Mouse (Mus musculus): ENCODE results near the gene Tsr3. TPM values are rescaled to one million over a fixed set of nuclear protein-coding genes. Genes with fewer than 3 reads are reported as not detected.
A peak's percentile ranks its signal among the peaks of the same experiment; 100 is the strongest.

The Tsr3 gene
- total and polyA plus RNA-seq, 3 experiments: 35.2 to 50.5 TPM; not detected in 1

DNA sequence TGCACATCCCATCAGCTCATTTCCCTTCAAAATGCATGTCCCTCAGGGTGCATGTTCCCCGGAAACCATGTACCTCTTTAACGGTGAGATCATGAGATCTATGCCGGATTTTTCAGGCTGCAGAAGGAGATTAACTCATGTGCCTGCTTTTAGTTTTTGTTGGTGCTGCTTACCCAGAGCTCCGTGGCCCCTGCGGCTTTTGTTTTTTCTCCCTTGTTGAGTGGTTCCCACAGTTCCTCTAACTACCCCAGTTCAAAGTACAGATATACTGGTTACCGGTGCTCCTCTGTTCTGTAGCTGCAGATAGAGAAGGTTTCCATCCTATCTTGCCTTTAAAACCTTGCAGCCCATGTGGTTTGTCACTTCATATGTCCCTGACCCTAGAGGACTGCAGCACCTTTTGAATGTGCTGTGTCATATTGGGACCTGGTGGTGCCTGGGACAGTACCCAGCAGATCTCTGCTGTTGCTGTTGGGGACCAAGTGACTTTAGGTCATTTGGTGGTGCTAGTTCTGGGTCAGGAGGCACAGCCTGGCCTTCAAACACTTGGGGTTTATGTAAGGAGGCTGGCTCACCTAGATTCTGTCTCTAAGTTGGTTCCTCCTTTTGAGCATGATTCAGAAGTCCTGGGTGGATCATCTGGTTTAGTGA lies 16.9 kb upstream of the Tsr3 start:
- peaks cover 35% of the 10 kb centered on the region for H3K79me2 ChIP-seq (ENCODE audit: control insufficient read depth, insufficient read depth, low read length, poor library complexity)
- no peaks in the 10 kb centered on the region for H3K27me3 ChIP-seq (ENCODE audit: control insufficient read depth in 1 of 2, insufficient read depth in 2 of 2, low read length in 2 of 2)
- peak overlapping the region; percentile 92 for H3K27ac ChIP-seq (ENCODE audit: control insufficient read depth, low read depth, low read length)
- TF ChIP-seq TCF12 (IDR thresholded peaks at IDR 0.05; ENCODE audit: low read depth, low read length) (peak; percentile 64), MXI1 (IDR thresholded peaks at IDR 0.05; ENCODE audit: low read depth, low read length) (peak; percentile 74), NRF1 (IDR thresholded peaks at IDR 0.05; ENCODE audit: insufficient read depth, low read depth, low read length, poor library complexity, severe bottlenecking) (no peak; the same call in 1 of the 2 replicates), ZKSCAN1 (IDR thresholded peaks at IDR 0.05; ENCODE audit: low read depth, low read length) (no peak), CHD1 (IDR thresholded peaks at IDR 0.05; ENCODE audit: low read depth, low read length) (peak; percentile 93; the same call in 1 of the 2 replicates), MAX (IDR thresholded peaks at IDR 0.05; ENCODE audit: low read length) (peak; percentile 64; the same call in 1 of the 2 replicates), MAFK (IDR thresholded peaks at IDR 0.05; ENCODE audit: borderline replicate concordance, low read depth, low read length) (no peak), UBTF (IDR thresholded peaks at IDR 0.05; ENCODE audit: borderline replicate concordance, insufficient read depth, low read depth, low read length) (no peak), TAL1 (IDR thresholded peaks at IDR 0.05; ENCODE audit: low read length) (peak; percentile 83), JUND (IDR thresholded peaks at IDR 0.05; ENCODE audit: low read depth, low read length) (no peak), E2F4 (IDR thresholded peaks at IDR 0.05; ENCODE audit: borderline replicate concordance, low read depth, low read length) (no peak), USF1 (IDR thresholded peaks at IDR 0.05; ENCODE audit: low read depth, low read length) (no peak), ETS1 (IDR thresholded peaks at IDR 0.05; ENCODE audit: low read depth, low read length) (peak; percentile 70), BHLHE40 (IDR thresholded peaks at IDR 0.05; ENCODE audit: borderline replicate concordance, low read depth, low read length) (peak; percentile 28; the same call in 1 of the 2 replicates), ZMIZ1 (IDR thresholded peaks at IDR 0.05; ENCODE audit: low read depth, low read length) (0 out of 2 replicates have a peak, but pooled peaks have one; percentile 43), CHD2 (IDR thresholded peaks at IDR 0.05; ENCODE audit: low read length) (no peak), ELF1 (IDR thresholded peaks at IDR 0.05; ENCODE audit: low read depth, low read length) (no peak), CTCF (IDR thresholded peaks at IDR 0.05 in 2 of 3, conservative IDR thresholded peaks at IDR 0.05 in 1 of 3; ENCODE audit: control insufficient read depth in 1 of 3, insufficient read depth in 1 of 3, low read depth in 2 of 3, low read length in 3 of 3, poor library complexity in 1 of 3, severe bottlenecking in 1 of 3) (no peak), MAZ (IDR thresholded peaks at IDR 0.05; ENCODE audit: low read depth, low read length) (no peak), TBP (IDR thresholded peaks at IDR 0.05; ENCODE audit: low read depth, low read length) (peak; percentile 70; the same call in 1 of the 2 replicates), EP300 (IDR thresholded peaks at IDR 0.05; ENCODE audit: low read depth in 1 of 2, low read length in 2 of 2) (peak; percentile 63 to 74), MYC (IDR thresholded peaks at IDR 0.05; ENCODE audit: low read depth, low read length) (peak; percentile 51), HCFC1 (IDR thresholded peaks at IDR 0.05; ENCODE audit: low read depth, low read length) (no peak), SIN3A (IDR thresholded peaks at IDR 0.05; ENCODE audit: low read length) (peak; percentile 71), MEF2A (IDR thresholded peaks at IDR 0.05; ENCODE audit: extremely low read depth, insufficient replicate concordance, low read depth, low read length, poor library complexity, severe bottlenecking) (no peak), GABPA (IDR thresholded peaks at IDR 0.05; ENCODE audit: low read depth, low read length) (no peak), POLR2AphosphoS2 (IDR thresholded peaks at IDR 0.05; ENCODE audit: low read length) (no peak), KAT2A (conservative IDR thresholded peaks at IDR 0.05; ENCODE audit: low read depth, low read length) (peak; percentile 29; the same call in 1 of the 2 replicates), GATA1 (IDR thresholded peaks at IDR 0.05; ENCODE audit: low read depth, low read length) (no peak), MYB (IDR thresholded peaks at IDR 0.05; ENCODE audit: low read depth, low read length) (no peak), RCOR1 (IDR thresholded peaks at IDR 0.05; ENCODE audit: low read depth, low read length) (no peak), POLR2A (IDR thresholded peaks at IDR 0.05; ENCODE audit: control insufficient read depth in 1 of 2, insufficient read depth in 1 of 2, low read depth in 1 of 2, low read length in 2 of 2, poor library complexity in 1 of 2) (peak in 1 of 2 experiments; percentile 40; a peak in 2 of 4 replicates), NELFE (IDR thresholded peaks at IDR 0.05; ENCODE audit: low read depth, low read length) (peak; percentile 31; the same call in 1 of the 2 replicates)
- peak overlapping the region; percentile 76 to 86 for H3K4me3 ChIP-seq (ENCODE audit: control insufficient read depth in 1 of 2, insufficient read depth in 1 of 2, low read depth in 2 of 2, low read length in 2 of 2)
- H3K4me1 ChIP-seq (ENCODE audit: control insufficient read depth in 1 of 2, insufficient read depth in 2 of 2, low read length in 2 of 2): peaks cover 7 to 42% of the 10 kb centered on the region in 2 experiments
- H3K9ac ChIP-seq (ENCODE audit: control insufficient read depth, low read depth, low read length, poor library complexity, severe bottlenecking): peak overlapping the region; percentile 96
- H3K36me3 ChIP-seq (ENCODE audit: control insufficient read depth in 1 of 2, insufficient read depth in 2 of 2, low read length in 2 of 2): peaks cover 1 to 27% of the 10 kb centered on the region in 2 experiments
- DNase-seq (ENCODE audit: low read depth, low spot score): peak; percentile 87
- no peaks in the 10 kb centered on the region for H3K9me3 ChIP-seq (replicated peaks; ENCODE audit: insufficient read depth, low read length)

All from MEL (cell line).